Mouse (Mus musculus) embryonic facial prominence, embryonic 14.5 days (tissue): ENCODE data around the gene Lrrc66. TPM values are rescaled to one million over a fixed set of nuclear protein-coding genes. Genes with fewer than 3 reads are reported as not detected.

Experiments
- ATAC-seq: fragments of 200-750 bp; cut with Nextera tagmentation; 2 replicates; pipeline ENCODE4 v1.8.0; 2017; ENCODE audit warnings: low read depth, moderate number of reproducible peaks, moderate TSS enrichment
- DNase-seq: peaks from one replicate; pipeline ENCODE4 v3.0.0-alpha.2; 2015; ENCODE audit warnings: low spot score
- H3K27ac ChIP-seq: fragments of 300-500 bp; sonication (generic); replicated peaks from 2 replicates; pipeline ENCODE4 v1.5.1; 2014; ENCODE audit warnings: low read depth, mild to moderate bottlenecking, low read length, moderate library complexity
- H3K27me3 ChIP-seq: fragments of 300-500 bp; sonication (generic); replicated peaks from 2 replicates; pipeline ENCODE4 v1.6.1; 2014; ENCODE audit warnings: low read length; ENCODE audit not compliant: control insufficient read depth, insufficient read depth
- H3K36me3 ChIP-seq: fragments of 300-500 bp; sonication (generic); 2 replicates; pipeline ENCODE4 v1.6.1; 2014; ENCODE audit warnings: low read length, mixed read lengths; ENCODE audit not compliant: control insufficient read depth, insufficient read depth
- H3K4me1 ChIP-seq: fragments of 300-500 bp; sonication (generic); 2 replicates; pipeline ENCODE4 v1.6.1; 2014; ENCODE audit warnings: antibody characterized with exemption, low read length; ENCODE audit not compliant: control insufficient read depth, insufficient read depth
- H3K4me2 ChIP-seq: fragments of 300-500 bp; sonication (generic); 2 replicates; pipeline ENCODE4 v1.6.1; 2014; ENCODE audit warnings: low read depth, mild to moderate bottlenecking, low read length, moderate library complexity, mixed read lengths
- H3K4me3 ChIP-seq: fragments of 300-500 bp; sonication (generic); 2 replicates; pipeline ENCODE4 v1.5.1; 2014; ENCODE audit warnings: low read depth, mild to moderate bottlenecking, low read length
- H3K9ac ChIP-seq: fragments of 300-500 bp; sonication (generic); 2 replicates; pipeline ENCODE4 v1.6.1; 2014; ENCODE audit warnings: low read depth, mild to moderate bottlenecking, low read length, moderate library complexity, mixed read lengths
- H3K9me3 ChIP-seq: fragments of 300-500 bp; sonication (generic); 2 replicates; pipeline ENCODE4 v1.6.1; 2016; ENCODE audit warnings: low read length; ENCODE audit not compliant: control insufficient read depth
- WGBS: fragments of 180-500 bp; shearing (Covaris S2); extraction: QIAGEN DNeasy Blood & Tissue Kit; methylation state at CpG from one replicate; pipeline ENCODE4 v1.1.7; 2014; 5-methylcytosine and 5-hydroxymethylcytosine counted together
- polyA plus RNA-seq: library from polyadenylated mRNA; unstranded; fragments of >200 nt; fragmentation: Nextera tagmentation; extraction: Ambion mirVana; gene quantifications from 2 replicates; pipeline ENCODE4 v1.2.1, GENCODE M21; 2014

The Lrrc66 gene
- polyA plus RNA-seq, 1 experiment from 2014 or later, result not detected

GRCm38 (mm10) chr5:73604542-73604941, 27.8 kb downstream of the Lrrc66 start:
- no peak overlapping the region for H3K27ac ChIP-seq
- ATAC-seq (no peak), DNase-seq (no peak)
- no peaks in the 10 kb centered on the region for H3K36me3 ChIP-seq
- no peak overlapping the region for H3K4me3 ChIP-seq
- H3K4me2 ChIP-seq, result no peak overlapping the region
- H3K9ac ChIP-seq, result no peak overlapping the region
- no peaks in the 10 kb centered on the region for H3K4me1 ChIP-seq
- no peaks in the 10 kb centered on the region for H3K27me3 ChIP-seq
- no peaks in the 10 kb centered on the region for H3K9me3 ChIP-seq
- 83% methylated on average over 6 of the region's 6 CpGs for WGBS

- no peaks in the 10 kb centered on the region for H3K27me3 ChIP-seq
- DNase-seq, result no peak
- H3K4me1 ChIP-seq, result no peaks in the 10 kb centered on the region
- ATAC-seq, result no peak
- H3K36me3 ChIP-seq, result no peaks in the 10 kb centered on the region
- 76% methylated on average over 3 of the region's 3 CpGs for WGBS
- H3K27ac ChIP-seq, result no peak overlapping the region
- no peak overlapping the region for H3K4me3 ChIP-seq
- no peak overlapping the region for H3K4me2 ChIP-seq
- no peaks in the 10 kb centered on the region for H3K9me3 ChIP-seq
- no peak overlapping the region for H3K9ac ChIP-seq
Observed at GRCm38 (mm10) chr5:73602865-73603264, 29.5 kb downstream of the Lrrc66 start.

- H3K9ac ChIP-seq, result no peak overlapping the region
- H3K27me3 ChIP-seq, result no peaks in the 10 kb centered on the region
- no peaks in the 10 kb centered on the region for H3K36me3 ChIP-seq
- no peaks in the 10 kb centered on the region for H3K4me1 ChIP-seq
- WGBS, result 64% methylated on average over 8 of the region's 8 CpGs
- H3K27ac ChIP-seq, result no peak overlapping the region
- DNase-seq, result no peak
- no peak overlapping the region for H3K4me3 ChIP-seq
- H3K4me2 ChIP-seq, result no peak overlapping the region
- no peaks in the 10 kb centered on the region for H3K9me3 ChIP-seq
- ATAC-seq, result no peak
Observed at GRCm38 (mm10) chr5:73601361-73601763, 31.0 kb downstream of the Lrrc66 start.

GRCm38 (mm10) chr5:73599991-73600390, 32.3 kb downstream of the Lrrc66 start:
- Histone ChIP-seq H3K4me1 (no peaks in the 10 kb centered on the region), H3K27ac (no peak overlapping the region), H3K27me3 (no peaks in the 10 kb centered on the region), H3K9me3 (no peaks in the 10 kb centered on the region), H3K9ac (no peak overlapping the region), H3K4me3 (no peak overlapping the region), H3K36me3 (no peaks in the 10 kb centered on the region), H3K4me2 (no peak overlapping the region)
- no peak for ATAC-seq
- peak; percentile 9 for DNase-seq
- 55% methylated on average over 2 of the region's 2 CpGs for WGBS

GRCm38 (mm10) chr5:73598943-73599695, 33.2 kb downstream of the Lrrc66 start:
- no peak overlapping the region for H3K4me2 ChIP-seq
- no peak overlapping the region for H3K27ac ChIP-seq
- no peaks in the 10 kb centered on the region for H3K4me1 ChIP-seq
- 59% methylated on average over 5 of the region's 5 CpGs for WGBS
- H3K9ac ChIP-seq, result no peak overlapping the region
- no peak overlapping the region for H3K4me3 ChIP-seq
- DNase-seq, result peak; percentile 11
- peak; percentile 30; the same call in 1 of the 2 replicates for ATAC-seq
- no peaks in the 10 kb centered on the region for H3K9me3 ChIP-seq
- H3K27me3 ChIP-seq, result no peaks in the 10 kb centered on the region
- H3K36me3 ChIP-seq, result no peaks in the 10 kb centered on the region

GRCm38 (mm10) chr5:73587119-73587518, 45.2 kb downstream of the Lrrc66 start:
- no peaks in the 10 kb centered on the region; the same call in 1 of the 2 replicates for H3K4me1 ChIP-seq
- no peaks in the 10 kb centered on the region for H3K27me3 ChIP-seq
- DNase-seq (no peak), ATAC-seq (no peak)
- no peak overlapping the region for H3K4me3 ChIP-seq
- WGBS, result 72% methylated on average over 3 of the region's 3 CpGs
- H3K4me2 ChIP-seq, result no peak overlapping the region
- no peaks in the 10 kb centered on the region for H3K36me3 ChIP-seq
- H3K9me3 ChIP-seq, result no peaks in the 10 kb centered on the region
- H3K9ac ChIP-seq, result no peak overlapping the region
- no peak overlapping the region for H3K27ac ChIP-seq

GRCm38 (mm10) chr5:73586597-73586996, 45.7 kb downstream of the Lrrc66 start:
- Histone ChIP-seq H3K4me3 (no peak overlapping the region), H3K27me3 (no peaks in the 10 kb centered on the region), H3K4me2 (no peak overlapping the region), H3K9me3 (no peaks in the 10 kb centered on the region), H3K36me3 (no peaks in the 10 kb centered on the region), H3K9ac (no peak overlapping the region), H3K27ac (no peak overlapping the region), H3K4me1 (no peaks in the 10 kb centered on the region; the same call in 1 of the 2 replicates)
- ATAC-seq (no peak), DNase-seq (no peak)
- WGBS, result 75% methylated on average over 4 of the region's 4 CpGs

- no peaks in the 10 kb centered on the region for H3K36me3 ChIP-seq
- no peak overlapping the region for H3K9ac ChIP-seq
- no peaks in the 10 kb centered on the region for H3K9me3 ChIP-seq
- 20% methylated on average over 7 of the region's 7 CpGs for WGBS
- DNase-seq, result no peak
- no peak overlapping the region for H3K4me2 ChIP-seq
- no peak overlapping the region for H3K4me3 ChIP-seq
- H3K4me1 ChIP-seq, result no peaks in the 10 kb centered on the region; the same call in 1 of the 2 replicates
- no peak for ATAC-seq
- peak overlapping the region; percentile 4; the same call in 1 of the 2 replicates for H3K27ac ChIP-seq
- no peaks in the 10 kb centered on the region for H3K27me3 ChIP-seq
Observed at GRCm38 (mm10) chr5:73585212-73586115, 46.9 kb downstream of the Lrrc66 start.
